Mouse (Mus musculus) heart, embryonic 11.5 days (tissue): ENCODE data around the gene Arap1. TPM values are rescaled to one million over a fixed set of nuclear protein-coding genes. Genes with fewer than 3 reads are reported as not detected.
A peak's percentile ranks its signal among the peaks of the same experiment; 100 is the strongest.

Experiments
- ATAC-seq: fragments of 200-750 bp; cut with Nextera tagmentation; replicated peaks from 2 replicates; pipeline ENCODE4 v1.8.0; 2017; ENCODE audit warnings: moderate library complexity; ENCODE audit not compliant: insufficient number of reproducible peaks, low FRiP score, low TSS enrichment
- H3K27ac ChIP-seq: fragments of 300-500 bp; sonication (generic); 2 replicates; pipeline ENCODE4 v1.5.1; 2014; ENCODE audit warnings: mild to moderate bottlenecking, low read depth, low read length
- H3K27me3 ChIP-seq: fragments of 300-500 bp; sonication (generic); 2 replicates; pipeline ENCODE4 v1.6.1; 2014; ENCODE audit warnings: mild to moderate bottlenecking, low read length, mixed read lengths; ENCODE audit not compliant: control insufficient read depth, insufficient read depth
- H3K36me3 ChIP-seq: fragments of 300-500 bp; sonication (generic); 2 replicates; pipeline ENCODE4 v1.6.1; 2014; ENCODE audit warnings: mild to moderate bottlenecking, low read length, moderate library complexity, mixed read lengths; ENCODE audit not compliant: control insufficient read depth, insufficient read depth
- H3K4me1 ChIP-seq: fragments of 300-500 bp; sonication (generic); 2 replicates; pipeline ENCODE4 v1.6.1; 2014; ENCODE audit warnings: low read length; ENCODE audit not compliant: control insufficient read depth, insufficient read depth
- H3K4me2 ChIP-seq: fragments of 300-500 bp; sonication (generic); 2 replicates; pipeline ENCODE4 v1.6.1; 2014; ENCODE audit warnings: mild to moderate bottlenecking, moderate library complexity
- H3K4me3 ChIP-seq: fragments of 300-500 bp; sonication (generic); 2 replicates; pipeline ENCODE4 v1.5.1; 2014; ENCODE audit warnings: low read depth, low read length
- H3K9ac ChIP-seq: fragments of 300-500 bp; sonication (generic); 2 replicates; pipeline ENCODE4 v1.6.1; 2014; ENCODE audit warnings: mild to moderate bottlenecking, low read depth, low read length, moderate library complexity
- H3K9me3 ChIP-seq: fragments of 300-500 bp; sonication (generic); replicated peaks from 2 replicates; pipeline ENCODE4 v1.6.1; 2016; ENCODE audit warnings: low read length; ENCODE audit not compliant: control insufficient read depth
- WGBS: fragments of 180-500 bp; shearing (Covaris S2); extraction: QIAGEN DNeasy Blood & Tissue Kit; methylation state at CpG from one replicate; pipeline ENCODE4 v1.1.7; 2014; ENCODE audit not compliant: insufficient replicate concordance; 5-methylcytosine and 5-hydroxymethylcytosine counted together
- polyA plus RNA-seq: library from polyadenylated mRNA; unstranded; fragments of >200 nt; fragmentation: Nextera tagmentation; extraction: Ambion mirVana; gene quantifications from 2 replicates; pipeline ENCODE4 v1.2.1, GENCODE M21; 2014

Gene Arap1
- polyA plus RNA-seq, 1 experiment from 2014 or later, result 16.0 TPM

DNA sequence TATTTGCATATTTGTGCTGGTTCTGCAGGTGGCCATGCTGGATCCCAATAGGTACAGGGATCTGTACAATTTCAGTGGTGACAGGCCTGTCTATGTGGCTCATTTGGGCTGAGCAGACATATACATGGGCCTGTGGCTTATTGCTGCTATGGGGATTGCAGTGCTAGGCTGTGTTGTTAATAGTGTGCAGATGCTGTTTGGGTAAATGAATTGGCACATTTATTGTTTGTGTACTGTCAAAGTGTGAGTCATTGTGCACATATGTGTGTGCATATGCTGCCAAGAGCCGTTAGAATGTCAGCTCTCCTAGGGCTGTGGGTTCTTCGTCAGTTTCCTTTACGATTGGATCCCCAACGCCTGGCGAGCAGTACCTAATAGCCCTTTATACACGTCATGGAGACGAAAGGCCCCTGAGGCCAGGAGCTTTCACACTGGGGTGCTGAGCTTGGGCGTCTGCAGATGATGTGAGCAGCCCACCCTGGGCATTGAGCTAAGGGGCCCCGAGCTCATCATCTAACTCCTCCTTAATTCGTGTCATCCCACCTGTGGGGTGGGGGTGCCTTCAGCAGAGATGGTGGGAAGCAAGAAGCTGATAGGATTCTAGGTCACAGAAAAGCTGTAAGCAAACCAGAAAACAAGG lies 29.0 kb downstream of the Arap1 start:
- H3K9me3 ChIP-seq, result no peaks in the 10 kb centered on the region
- 81% methylated on average over 10 of the region's 10 CpGs for WGBS
- ATAC-seq, result no peak
- H3K27me3 ChIP-seq, result peaks cover 14% of the 10 kb centered on the region
- H3K4me3 ChIP-seq, result no peak overlapping the region
- H3K36me3 ChIP-seq, result no peaks in the 10 kb centered on the region
- no peak overlapping the region for H3K4me2 ChIP-seq
- peaks cover 16% of the 10 kb centered on the region for H3K4me1 ChIP-seq
- no peak overlapping the region for H3K27ac ChIP-seq
- no peak overlapping the region for H3K9ac ChIP-seq

GRCm38 (mm10) chr7:101377741-101378262 lies 29.9 kb downstream of the Arap1 start:
- Histone ChIP-seq H3K27ac (no peak overlapping the region; the same call in 1 of the 2 replicates), H3K36me3 (no peaks in the 10 kb centered on the region), H3K9me3 (no peaks in the 10 kb centered on the region), H3K4me1 (peaks cover 16% of the 10 kb centered on the region), H3K27me3 (peaks cover 9% of the 10 kb centered on the region), H3K4me2 (peak overlapping the region; percentile 44), H3K9ac (peak overlapping the region; percentile 67), H3K4me3 (peak overlapping the region; percentile 20; the same call in 1 of the 2 replicates)
- 37% methylated on average over 7 of the region's 7 CpGs for whole genome bisulfite sequencing
- peak; percentile 50; the same call in 1 of the 2 replicates for ATAC-seq

- H3K9ac ChIP-seq, result peak overlapping the region; percentile 67
- no peaks in the 10 kb centered on the region for H3K36me3 ChIP-seq
- H3K9me3 ChIP-seq, result no peaks in the 10 kb centered on the region
- H3K27ac ChIP-seq, result peak overlapping the region; percentile 54; the same call in 1 of the 2 replicates
- no peak overlapping the region for H3K4me3 ChIP-seq
- no peak for ATAC-seq
- 71% methylated on average over 3 of the region's 3 CpGs for WGBS
- H3K4me2 ChIP-seq, result peak overlapping the region; percentile 44
- H3K4me1 ChIP-seq, result peaks cover 18% of the 10 kb centered on the region
- 0 out of 2 replicates have a peak, but pooled peaks cover 4% of the 10 kb centered on the region for H3K27me3 ChIP-seq
Observed at GRCm38 (mm10) chr7:101378285-101378684, 30.4 kb downstream of the Arap1 start.

DNA sequence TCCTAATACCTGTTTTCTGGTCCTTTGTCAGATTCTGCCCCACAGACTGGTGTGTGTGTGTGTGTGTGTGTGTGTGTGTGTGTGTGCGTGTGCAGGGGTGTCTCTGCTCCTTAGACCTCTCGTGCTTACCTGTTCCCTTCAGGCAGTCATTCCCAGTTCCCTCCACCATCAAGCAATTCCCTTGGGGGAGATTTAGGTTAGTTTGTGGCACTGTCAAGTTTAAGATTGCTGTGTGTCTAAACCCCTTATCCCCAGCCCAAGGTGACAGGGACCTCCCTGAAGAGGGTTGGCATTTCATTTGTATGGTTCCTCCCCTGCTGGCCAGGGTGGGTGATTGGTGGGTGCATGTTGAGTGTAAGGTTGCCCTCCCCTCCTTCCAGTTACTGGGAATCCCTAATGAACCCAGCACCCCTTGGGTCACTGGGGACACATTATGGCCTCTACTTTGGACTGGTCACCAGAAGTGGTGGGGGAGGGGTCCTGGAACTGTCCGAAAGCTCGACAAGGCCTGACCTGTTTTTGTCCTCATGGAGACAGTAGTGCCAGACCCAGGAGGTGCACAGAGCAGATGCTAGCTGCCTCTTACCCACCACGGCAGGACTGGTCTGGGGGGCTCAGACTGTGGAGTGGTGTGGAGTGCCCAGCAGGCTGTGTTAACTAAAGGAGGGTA lies 31.1 kb downstream of the Arap1 start:
- ATAC-seq, result no peak
- 58% methylated on average over 5 of the region's 5 CpGs for WGBS
- no peak overlapping the region for H3K4me3 ChIP-seq
- H3K36me3 ChIP-seq, result no peaks in the 10 kb centered on the region
- no peaks in the 10 kb centered on the region for H3K27me3 ChIP-seq
- peaks cover 20% of the 10 kb centered on the region for H3K4me1 ChIP-seq
- H3K27ac ChIP-seq, result no peak overlapping the region
- peak overlapping the region; percentile 67; the same call in 1 of the 2 replicates for H3K9ac ChIP-seq
- no peaks in the 10 kb centered on the region for H3K9me3 ChIP-seq
- H3K4me2 ChIP-seq, result peak overlapping the region; percentile 44

DNA sequence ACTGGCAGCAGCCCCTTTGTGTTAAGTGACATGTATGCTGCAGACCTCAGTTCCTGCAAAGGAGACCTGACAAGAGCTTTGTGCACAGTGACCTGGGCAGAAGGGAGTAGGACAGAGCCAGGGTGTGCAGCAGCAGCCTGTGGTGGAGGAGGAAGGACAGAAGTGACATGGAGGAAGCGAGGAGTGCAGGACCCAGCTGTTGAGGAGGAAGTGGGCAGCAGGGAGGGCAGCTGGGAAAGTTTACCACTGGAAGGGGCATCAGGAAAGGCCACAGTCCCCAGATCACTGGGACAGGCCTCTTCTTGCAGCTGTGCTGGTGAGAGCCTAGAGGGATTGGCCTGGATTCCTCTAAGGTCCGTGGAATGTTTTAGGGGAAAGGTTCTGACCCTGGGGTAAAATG lies 31.9 kb downstream of the Arap1 start:
- 71% methylated on average over 2 of the region's 2 CpGs for WGBS
- H3K36me3 ChIP-seq, result no peaks in the 10 kb centered on the region
- H3K4me1 ChIP-seq, result peaks cover 22% of the 10 kb centered on the region
- peak overlapping the region; percentile 56 for H3K9ac ChIP-seq
- no peak overlapping the region for H3K4me2 ChIP-seq
- H3K27me3 ChIP-seq, result no peaks in the 10 kb centered on the region
- no peak for ATAC-seq
- H3K4me3 ChIP-seq, result no peak overlapping the region
- H3K27ac ChIP-seq, result no peak overlapping the region
- H3K9me3 ChIP-seq, result no peaks in the 10 kb centered on the region

DNA sequence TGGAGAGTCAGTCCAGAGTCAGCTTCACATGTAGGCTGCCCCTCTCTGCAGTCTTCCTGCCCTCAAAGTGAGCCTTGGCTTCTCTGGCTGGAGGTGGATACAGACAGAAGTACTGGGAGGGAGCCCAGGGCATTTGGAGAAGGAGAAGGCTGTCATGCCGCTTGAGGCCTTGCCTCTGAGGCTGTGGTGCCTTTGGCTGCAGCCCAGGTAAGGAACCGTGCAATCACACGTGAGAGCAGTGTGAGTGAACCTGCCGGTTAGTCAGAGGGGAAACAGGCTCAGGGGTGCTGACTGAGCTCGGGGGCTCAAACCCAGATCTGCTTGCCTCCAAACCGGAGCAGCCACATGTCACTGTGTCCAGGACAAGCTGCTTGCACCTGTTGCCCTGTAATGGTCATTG lies 33.6 kb downstream of the Arap1 start:
- WGBS, result 77% methylated on average over 6 of the region's 6 CpGs
- no peak overlapping the region for H3K27ac ChIP-seq
- no peak overlapping the region for H3K9ac ChIP-seq
- no peak overlapping the region for H3K4me3 ChIP-seq
- no peaks in the 10 kb centered on the region for H3K27me3 ChIP-seq
- no peaks in the 10 kb centered on the region for H3K36me3 ChIP-seq
- H3K4me1 ChIP-seq, result peaks cover 38% of the 10 kb centered on the region
- H3K4me2 ChIP-seq, result no peak overlapping the region
- H3K9me3 ChIP-seq, result no peaks in the 10 kb centered on the region
- no peak for ATAC-seq

- no peaks in the 10 kb centered on the region for H3K9me3 ChIP-seq
- H3K4me1 ChIP-seq, result peaks cover 38% of the 10 kb centered on the region
- H3K27me3 ChIP-seq, result no peaks in the 10 kb centered on the region
- 69% methylated on average over 8 of the region's 8 CpGs for WGBS
- no peak overlapping the region for H3K9ac ChIP-seq
- no peak overlapping the region for H3K27ac ChIP-seq
- H3K4me3 ChIP-seq, result no peak overlapping the region
- H3K4me2 ChIP-seq, result no peak overlapping the region
- H3K36me3 ChIP-seq, result no peaks in the 10 kb centered on the region
- ATAC-seq, result no peak
Observed at GRCm38 (mm10) chr7:101382378-101382777, 34.5 kb downstream of the Arap1 start.

DNA sequence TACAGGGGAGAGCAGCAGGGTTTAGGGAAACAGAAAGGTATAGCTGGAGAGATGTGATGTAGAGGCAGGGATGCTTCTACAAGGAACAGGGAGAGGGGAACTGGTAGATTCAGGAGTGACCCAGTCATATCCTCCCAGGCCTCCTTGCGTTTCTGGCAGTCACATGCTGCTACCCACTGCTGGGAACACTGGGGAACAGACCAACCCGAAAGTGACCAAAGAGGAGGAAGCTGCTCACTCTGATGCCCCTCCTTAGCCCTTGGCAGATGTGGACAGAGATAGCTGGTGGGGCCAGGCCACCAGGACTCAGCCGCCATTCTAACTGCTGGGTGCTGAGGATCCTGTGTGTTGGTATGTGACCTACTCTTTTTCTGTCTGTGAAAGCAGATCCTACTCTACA lies 35.9 kb downstream of the Arap1 start:
- Histone ChIP-seq H3K4me1 (peaks cover 32% of the 10 kb centered on the region), H3K27me3 (no peaks in the 10 kb centered on the region), H3K4me3 (no peak overlapping the region), H3K27ac (no peak overlapping the region), H3K9ac (no peak overlapping the region), H3K9me3 (no peaks in the 10 kb centered on the region), H3K4me2 (no peak overlapping the region), H3K36me3 (no peaks in the 10 kb centered on the region; the same call in 1 of the 2 replicates)
- no peak for ATAC-seq
- 72% methylated on average over 3 of the region's 3 CpGs for WGBS
